Mouse (Mus musculus) heart, postnatal 25 days (tissue): ENCODE data around the gene Mrpl58. TPM values are rescaled to one million over a fixed set of nuclear protein-coding genes. Genes with fewer than 3 reads are reported as not detected.
"Not testable (repeated sequence)": the region's sequence is repeated elsewhere in the genome, so short reads cannot be mapped to it uniquely, and the experiment has no call there.

Experiments used
- DNase-seq: peaks from one replicate; pipeline ENCODE4 v3.0.0; 2022; ENCODE audit warnings: low spot score
- intact Hi-C: fragments of 180-260 bp; cut with DNase I; formaldehyde crosslinking; loops from one replicate; pipeline ENCODE4 v1.15.1; 2025
- total RNA-seq, 2 experiments: library from RNA; stranded (reverse); gene quantifications; 2 replicates each; pipeline ENCODE4 v1.2.3; 2021

The Mrpl58 gene
- total RNA-seq, 2 experiments from 2014 or later, result 143 to 145 TPM

- peak; percentile 89 for DNase-seq
- intact Hi-C loops, result no loop called here
Measured at GRCm38 (mm10) chr11:115381743-115382539, 21.6 kb upstream of the Mrpl58 start, which contains the start of gene Cdr2l. Gene Cdr2l (plus strand): TSS chr11:115381916.

- DNase-seq, result no peak
- intact Hi-C loops, result no loop called here
Measured at GRCm38 (mm10) chr11:115382891-115383290, 20.7 kb upstream of the Mrpl58 start.

- intact Hi-C loops, result no loop called here
- DNase-seq, result no peak
Measured at GRCm38 (mm10) chr11:115383701-115384474, 19.7 kb upstream of the Mrpl58 start.

- intact Hi-C loops, result no loop called here
- no peak for DNase-seq
Measured at GRCm38 (mm10) chr11:115384587-115384986, 19.0 kb upstream of the Mrpl58 start.

- intact Hi-C loops, DNase-seq: not testable (repeated sequence)
Measured at GRCm38 (mm10) chr11:115386859-115387258, 16.7 kb upstream of the Mrpl58 start.

- no peak for DNase-seq
- intact Hi-C loops, result no loop called here
Measured at GRCm38 (mm10) chr11:115391358-115391757, 12.2 kb upstream of the Mrpl58 start.

GRCm38 (mm10) chr11:115393721-115394325 is 9.7 kb upstream of the Mrpl58 start:
- no peak for DNase-seq
- intact Hi-C loops, result no loop called here

GRCm38 (mm10) chr11:115398085-115398484 is 5.5 kb upstream of the Mrpl58 start:
- DNase-seq, result no peak
- intact Hi-C loops, result no loop called here

GRCm38 (mm10) chr11:115400126-115400525 is 3.4 kb upstream of the Mrpl58 start:
- no peak for DNase-seq
- intact Hi-C loops, result no loop called here

- DNase-seq, result no peak
- intact Hi-C loops, result no loop called here
Measured at GRCm38 (mm10) chr11:115400630-115401391, 2.7 kb upstream of the Mrpl58 start.

- DNase-seq, result no peak
- intact Hi-C loops, result no loop called here
Measured at GRCm38 (mm10) chr11:115405723-115406122, 2.2 kb downstream of the Mrpl58 start.

GRCm38 (mm10) chr11:115406858-115407401 is 3.4 kb downstream of the Mrpl58 start:
- intact Hi-C loops, result no loop called here
- DNase-seq, result no peak

GRCm38 (mm10) chr11:115408266-115408920 is 4.8 kb downstream of the Mrpl58 start:
- DNase-seq, result no peak
- intact Hi-C loops, result no loop called here

- intact Hi-C loops, result no loop called here
Measured at GRCm38 (mm10) chr11:115409556-115409955, 6.0 kb downstream of the Mrpl58 start.

GRCm38 (mm10) chr11:115419531-115420237 is 16.1 kb downstream of the Mrpl58 start, which contains the start of the genes Atp5h and Kctd2:
Gene Atp5h (minus strand): TSS chr11:115419962.
Gene Kctd2 (plus strand): TSS chr11:115420128.
- intact Hi-C loops, result loop anchor here (2.0 kb wide), 1 partner anchor 55 kb away; the partner anchor contains the start of gene Armc7

More at GRCm38 (mm10) chr11:115409556-115409955, 6.0 kb downstream of the Mrpl58 start:
- DNase-seq, result no peak

GRCm38 (mm10) chr11:115420336-115421190 is 17.0 kb downstream of the Mrpl58 start:
- intact Hi-C loops, result loop anchor here (2.0 kb wide), 1 partner anchor 54 kb away; the partner anchor contains the start of gene Armc7

More at GRCm38 (mm10) chr11:115419531-115420237, 16.1 kb downstream of the Mrpl58 start, which contains the start of the genes Atp5h and Kctd2:
- peak; percentile 95 for DNase-seq

GRCm38 (mm10) chr11:115421328-115421727 is 17.8 kb downstream of the Mrpl58 start:
- DNase-seq, result no peak
- intact Hi-C loops, result loop anchor here (2.0 kb wide), 1 partner anchor 53 kb away; the partner anchor contains the start of gene Armc7

More at GRCm38 (mm10) chr11:115420336-115421190, 17.0 kb downstream of the Mrpl58 start:
- DNase-seq, result peak; percentile 34
